Mouse (Mus musculus) common myeloid progenitor, adult 5-6 weeks (primary cell): ENCODE measurements around the gene Tdrd12. TPM values are rescaled to one million over a fixed set of nuclear protein-coding genes. Genes with fewer than 3 reads are reported as not detected.
"Not testable (repeated sequence)": the region's sequence is repeated elsewhere in the genome, so short reads cannot be mapped to it uniquely, and the experiment has no call there.

ENCODE experiments used
- ATAC-seq: replicated peaks from 2 replicates; pipeline ENCODE4 v1.8.0; 2016; ENCODE audit warnings: low read depth, mild to moderate bottlenecking, moderate TSS enrichment, inconsistent platforms; ENCODE audit not compliant: poor library complexity, severe bottlenecking
- total RNA-seq: library from RNA; stranded (forward); fragments of 200-1000, 187-1606 nt; gene quantifications from 2 replicates; pipeline ENCODE4 v1.2.3, GENCODE M21; 2017

The Tdrd12 gene
- not detected in 2 replicates for total RNA-seq

- ATAC-seq = no peak
Measured at GRCm38 (mm10) chr7:35537562-35537961, at the start of gene Tdrd12. TSS of gene Tdrd12 (minus strand) at chr7:35537745.

- no peak for ATAC-seq
Measured at GRCm38 (mm10) chr7:35586906-35587445, 49.4 kb upstream of the Tdrd12 start.

GRCm38 (mm10) chr7:35586055-35586905 is 48.7 kb upstream of the Tdrd12 start, which contains the start of gene Ankrd27:
TSS of gene Ankrd27 (plus strand) at chr7:35586244.
- peak; percentile 81 for ATAC-seq

GRCm38 (mm10) chr7:35585191-35586054 is 47.9 kb upstream of the Tdrd12 start, which contains the start of gene Rgs9bp:
TSS of gene Rgs9bp (minus strand) at chr7:35585582.
- ATAC-seq = peak; percentile 23

- no peak for ATAC-seq
Measured at GRCm38 (mm10) chr7:35584786-35585190, 47.2 kb upstream of the Tdrd12 start.

- no peak for ATAC-seq
Measured at GRCm38 (mm10) chr7:35584068-35584785, 46.7 kb upstream of the Tdrd12 start.

GRCm38 (mm10) chr7:35583476-35584025 is 46.0 kb upstream of the Tdrd12 start:
- ATAC-seq = no peak

- ATAC-seq = no peak
Measured at GRCm38 (mm10) chr7:35582719-35583118, 45.2 kb upstream of the Tdrd12 start.

GRCm38 (mm10) chr7:35579849-35580248 is 42.3 kb upstream of the Tdrd12 start:
- peak; percentile 75 for ATAC-seq

- not testable (repeated sequence) for ATAC-seq
Measured at GRCm38 (mm10) chr7:35570883-35571282, 33.3 kb upstream of the Tdrd12 start.

GRCm38 (mm10) chr7:35569724-35570123 is 32.2 kb upstream of the Tdrd12 start:
- ATAC-seq = not testable (repeated sequence)

- not testable (repeated sequence) for ATAC-seq
Measured at GRCm38 (mm10) chr7:35565965-35566364, 28.4 kb upstream of the Tdrd12 start.

- not testable (repeated sequence) for ATAC-seq
Measured at GRCm38 (mm10) chr7:35564872-35565271, 27.3 kb upstream of the Tdrd12 start.

- no peak for ATAC-seq
Measured at GRCm38 (mm10) chr7:35564067-35564865, 26.7 kb upstream of the Tdrd12 start.

- ATAC-seq = no peak
Measured at GRCm38 (mm10) chr7:35563071-35563470, 25.5 kb upstream of the Tdrd12 start.

- ATAC-seq = peak; percentile 15; the same call in 1 of the 2 replicates
Measured at GRCm38 (mm10) chr7:35559838-35560237, 22.3 kb upstream of the Tdrd12 start.

GRCm38 (mm10) chr7:35558681-35559080 is 21.1 kb upstream of the Tdrd12 start:
- no peak for ATAC-seq

- ATAC-seq = peak; percentile 56
Measured at GRCm38 (mm10) chr7:35557577-35557976, 20.0 kb upstream of the Tdrd12 start.

GRCm38 (mm10) chr7:35556905-35557304 is 19.4 kb upstream of the Tdrd12 start:
- ATAC-seq = no peak
